Comparison of ENCODE assay signal across 8 mouse cellular contexts in genomic region chr7:139220303-139220702, GRCm38 (mm10). TPM values are rescaled to one million over a fixed set of nuclear protein-coding genes. Genes with fewer than 3 reads are reported as not detected.
DNase-seq lines count a peak whose midpoint lies in the region; ATAC-seq and TF ChIP-seq lines count a peak whose summit lies in the region.
"Had no signal": no experiment of that assay in that cellular context is flagged by ENCODE, and none has a peak within 500 bp of the region (broad histone marks: within the 10 kb centered on the region; RNA-seq: fewer than 3 reads in every experiment).

No protein-coding gene starts in this region.

- WGBS in kidney, postnatal 0 days = 22% methylated on average over 2 of the region's 2 CpGs
- WGBS in heart, embryonic 10.5 days = 36% methylated on average over 2 of the region's 2 CpGs
- WGBS in hindbrain, embryonic 13.5 days = 44% methylated on average over 2 of the region's 2 CpGs

- ATAC-seq in kidney, postnatal 0 days (replicated peaks; ENCODE audit: low FRiP score, low read depth) = no peak; the same call in 1 of the 2 replicates
- ATAC-seq in hindbrain, embryonic 13.5 days (ENCODE audit: low FRiP score) = no peak

- H3K79me2 ChIP-seq in myocyte (ENCODE audit: control insufficient read depth, insufficient read depth) = no peaks in the 10 kb centered on the region

- no peak overlapping the region for H3K4me2 ChIP-seq in kidney, postnatal 0 days (ENCODE audit: low read length)
- no peak overlapping the region for H3K4me2 ChIP-seq in myocyte (ENCODE audit: low read depth)
- no peak overlapping the region for H3K4me2 ChIP-seq in hindbrain, embryonic 13.5 days

- no peak overlapping the region for H3K4me3 ChIP-seq in kidney, postnatal 0 days (replicated peaks; ENCODE audit: low read depth, low read length)
- no peak overlapping the region for H3K4me3 ChIP-seq in heart, embryonic 10.5 days
- H3K4me3 ChIP-seq in myocyte = no peak overlapping the region
- no peak overlapping the region for H3K4me3 ChIP-seq in hindbrain, embryonic 13.5 days

- TF ChIP-seq POLR2A in myocyte (IDR thresholded peaks at IDR 0.05; ENCODE audit: insufficient read length, low read depth) = peak; percentile 32

- H3K4me1 ChIP-seq in kidney, postnatal 0 days (replicated peaks; ENCODE audit: insufficient read depth, low read length) = 0 out of 2 replicates have a peak, but pooled peaks cover 4% of the 10 kb centered on the region
- peaks cover 33% of the 10 kb centered on the region for H3K4me1 ChIP-seq in heart, embryonic 10.5 days
- no peaks in the 10 kb centered on the region for H3K4me1 ChIP-seq in hindbrain, embryonic 13.5 days (replicated peaks)

- no peak overlapping the region for H3K9ac ChIP-seq in kidney, postnatal 0 days (ENCODE audit: low read depth, low read length)
- no peak overlapping the region for H3K9ac ChIP-seq in hindbrain, embryonic 13.5 days

- H3K36me3 ChIP-seq in kidney, postnatal 0 days (ENCODE audit: insufficient read depth, low read length) = no peaks in the 10 kb centered on the region
- no peaks in the 10 kb centered on the region for H3K36me3 ChIP-seq in heart, embryonic 10.5 days
- H3K36me3 ChIP-seq in myocyte (ENCODE audit: control insufficient read depth, insufficient read depth) = no peaks in the 10 kb centered on the region
- no peaks in the 10 kb centered on the region for H3K36me3 ChIP-seq in hindbrain, embryonic 13.5 days

- no peaks in the 10 kb centered on the region for H3K27me3 ChIP-seq in kidney, postnatal 0 days (ENCODE audit: insufficient read depth, low read length)
- H3K27me3 ChIP-seq in heart, embryonic 10.5 days (ENCODE audit: insufficient read depth, poor library complexity, severe bottlenecking) = no peaks in the 10 kb centered on the region
- H3K27me3 ChIP-seq in myocyte (ENCODE audit: control insufficient read depth, insufficient read depth, insufficient read length) = no peaks in the 10 kb centered on the region
- H3K27me3 ChIP-seq in hindbrain, embryonic 13.5 days = no peaks in the 10 kb centered on the region

- 0 out of 2 replicates have a peak, but pooled peaks have one; percentile 10 for TF ChIP-seq CTCF in kidney, postnatal 0 days (IDR thresholded peaks at IDR 0.05; ENCODE audit: low read depth)

- DNase-seq in kidney, postnatal 0 days (ENCODE audit: low spot score) = peak; percentile 26
- no peak for DNase-seq in kidney, adult 18-20 months
- DNase-seq in NIH3T3 (ENCODE audit: low read depth) = peak; percentile 70
- peak; percentile 66 for DNase-seq in heart, embryonic 10.5 days (ENCODE audit: low spot score)
- no peak for DNase-seq in layer of hippocampus, adult 8-10 months (ENCODE audit: low spot score in 2 of 2)
- DNase-seq: kidney, adult 9 months had no signal

- H3K27ac ChIP-seq in kidney, postnatal 0 days = no peak overlapping the region
- H3K27ac ChIP-seq in heart, embryonic 10.5 days = no peak overlapping the region
- H3K27ac ChIP-seq in hindbrain, embryonic 13.5 days = no peak overlapping the region

- H3ac ChIP-seq in myocyte (ENCODE audit: control insufficient read depth, insufficient read length) = no peak overlapping the region

- H3K9me3 ChIP-seq in kidney, postnatal 0 days (replicated peaks; ENCODE audit: low read length) = no peaks in the 10 kb centered on the region
- H3K9me3 ChIP-seq in heart, embryonic 10.5 days = no peaks in the 10 kb centered on the region
- no peaks in the 10 kb centered on the region for H3K9me3 ChIP-seq in hindbrain, embryonic 13.5 days

TF ChIP-seq in myocyte, 11 proteins besides CTCF, POLR2A, EP300 and RAD21:
- no peak for TF ChIP-seq REST (IDR thresholded peaks at IDR 0.05; ENCODE audit: insufficient read depth, insufficient read length)
- no peak for TF ChIP-seq MYOG (IDR thresholded peaks at IDR 0.05; ENCODE audit: control insufficient read depth in 1 of 3, insufficient read depth in 1 of 3, insufficient read length in 2 of 3, low read depth in 2 of 3)
- no peak for TF ChIP-seq TCF3 (IDR thresholded peaks at IDR 0.05; ENCODE audit: insufficient read length, low read depth)
- peak; percentile 32 for TF ChIP-seq POLR2AphosphoS2 (IDR thresholded peaks at IDR 0.05; ENCODE audit: insufficient read length, low read depth)

RNA-seq across cellular contexts. Expression of gene Stk32c, which starts 7.2 kb away (rescaled TPM):
- 0.19 and 0.25 TPM in 2 replicates for polyA plus RNA-seq in kidney, postnatal 0 days (2015; fragmentation: Nextera tagmentation; extraction: Ambion mirVana)
- not detected in 2 replicates for polyA plus RNA-seq in heart, embryonic 10.5 days (2016; fragmentation: Nextera tagmentation; extraction: Ambion mirVana)
- polyA plus RNA-seq in myocyte (2012; fragmentation: generic; extraction: Trizol) = 1.0 TPM
- 10 to 100 TPM; 81.3 to 94.0 (median 88.8) TPM for total RNA-seq in layer of hippocampus, adult 8-10 months (2022)
- polyA plus RNA-seq in hindbrain, embryonic 13.5 days (2015; fragmentation: Nextera tagmentation; extraction: Ambion mirVana) = 1.1 TPM in 2 replicates

RNA-seq across cellular contexts. Expression of gene Lrrc27, which starts 7.5 kb away (rescaled TPM):
- 2.1 and 4.1 TPM in 2 replicates for polyA plus RNA-seq in kidney, postnatal 0 days (2015; fragmentation: Nextera tagmentation; extraction: Ambion mirVana)
- polyA plus RNA-seq in heart, embryonic 10.5 days (2016; fragmentation: Nextera tagmentation; extraction: Ambion mirVana) = 4.5 TPM in 2 replicates
- polyA plus RNA-seq in myocyte (2012; fragmentation: generic; extraction: Trizol) = 7.9 TPM
- total RNA-seq in layer of hippocampus, adult 8-10 months (2022) = 1 to 10 TPM; 4.6 to 7.3 (median 6.5) TPM
- polyA plus RNA-seq in hindbrain, embryonic 13.5 days (2015; fragmentation: Nextera tagmentation; extraction: Ambion mirVana) = 3.5 and 5.0 TPM in 2 replicates

RNA-seq across cellular contexts. Expression of gene Pwwp2b, which starts 28.0 kb away (rescaled TPM):
- polyA plus RNA-seq in kidney, postnatal 0 days (2015; fragmentation: Nextera tagmentation; extraction: Ambion mirVana) = 9.4 and 10.2 TPM in 2 replicates
- polyA plus RNA-seq in heart, embryonic 10.5 days (2016; fragmentation: Nextera tagmentation; extraction: Ambion mirVana) = 10.5 and 11.1 TPM in 2 replicates
- polyA plus RNA-seq in myocyte (2012; fragmentation: generic; extraction: Trizol) = 9.6 TPM
- 10 to 100 TPM; 26.9 to 37.1 (median 32.1) TPM for total RNA-seq in layer of hippocampus, adult 8-10 months (2022)
- 4.5 and 4.9 TPM in 2 replicates for polyA plus RNA-seq in hindbrain, embryonic 13.5 days (2015; fragmentation: Nextera tagmentation; extraction: Ambion mirVana)

Comparison
In these comparisons a context has a peak if more than half of its experiments do, and no peak if none do; other contexts are left out.
1. DNase-seq: peak in kidney, postnatal 0 days (single experiment), NIH3T3 (single experiment) and heart, embryonic 10.5 days (single experiment); none in kidney, adult 18-20 months (single experiment) and layer of hippocampus, adult 8-10 months (0 of 2).